Mouse (Mus musculus): ENCODE data around the gene Shc4.

- TF ChIP-seq CTCF (IDR thresholded peaks at IDR 0.05; ENCODE audit: low read depth) (no peak), EP300 (IDR thresholded peaks at IDR 0.05; ENCODE audit: low read depth) (no peak)
Observed at GRCm38 (mm10) chr2:125615858-125616424, 108.0 kb downstream of the Shc4 start.

Data from liver, embryonic 14.5 days (tissue).